Mouse (Mus musculus) spleen, adult 2 months (tissue): Measurements from ENCODE around the gene Tmprss4.

Experiments used
- CTCF ChIP-seq: fragments of 200-500 bp; IDR thresholded peaks from 2 replicates; pipeline ENCODE4 v1.5.1; 2011; ENCODE audit warnings: mild to moderate bottlenecking, inconsistent platforms; ENCODE audit not compliant: insufficient read depth, insufficient read length, insufficient replicate concordance; ENCODE audit errors: extremely low read depth
- POLR2A ChIP-seq: fragments of 200-500 bp; IDR thresholded peaks from 2 replicates; pipeline ENCODE4 v1.6.1; 2011; ENCODE audit warnings: low read depth, low read length, inconsistent platforms

GRCm38 (mm10) chr9:45153361-45153760 is 50.5 kb downstream of the Tmprss4 start:
- TF ChIP-seq CTCF (no peak), POLR2A (no peak)
